Mouse (Mus musculus) right cerebral cortex, adult 18-20 months (tissue): ENCODE results near the gene Glipr2.

Source experiments
- DNase-seq: peaks from one replicate; pipeline ENCODE4 v3.0.0; 2022; ENCODE audit warnings: mixed read lengths

The Glipr2 gene

DNA sequence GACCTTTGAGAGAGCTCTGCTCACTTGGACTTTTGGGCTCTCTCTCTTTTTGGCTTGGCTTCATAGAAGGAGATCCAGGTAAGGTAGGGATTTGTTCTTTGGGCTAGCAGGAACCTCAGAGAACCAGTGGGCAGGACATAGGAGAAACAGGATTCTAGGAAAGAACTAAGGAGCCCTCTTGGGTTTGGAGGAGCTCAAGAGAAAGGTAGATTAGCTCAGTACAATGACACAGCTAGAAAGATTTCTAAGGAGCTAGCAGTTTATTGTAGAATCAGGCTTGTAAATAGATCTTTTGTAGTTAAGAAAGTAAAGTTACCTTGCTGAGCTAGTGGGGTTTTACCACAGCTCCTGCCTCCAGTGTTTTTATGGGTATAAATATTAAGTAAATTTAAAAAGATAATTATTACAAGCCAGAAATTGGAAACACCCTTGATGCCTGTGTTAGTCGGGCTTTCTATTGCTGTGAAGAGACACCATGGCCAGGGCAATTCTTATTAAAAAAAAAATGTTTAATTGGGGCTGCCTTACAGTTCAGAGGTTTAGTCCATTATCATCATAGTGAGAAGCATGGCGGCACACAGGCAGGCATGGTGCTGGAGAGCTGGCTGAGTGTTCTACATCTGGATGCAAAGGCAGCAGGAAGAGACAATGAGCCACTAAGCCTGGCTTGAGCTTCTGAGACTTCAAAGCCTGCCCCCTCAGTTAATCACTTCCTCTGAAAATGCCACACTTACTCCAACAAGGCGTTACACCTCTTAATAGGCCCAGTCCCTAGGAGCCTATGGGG lies 47.6 kb downstream of the Glipr2 start:
- no peak for DNase-seq

DNA sequence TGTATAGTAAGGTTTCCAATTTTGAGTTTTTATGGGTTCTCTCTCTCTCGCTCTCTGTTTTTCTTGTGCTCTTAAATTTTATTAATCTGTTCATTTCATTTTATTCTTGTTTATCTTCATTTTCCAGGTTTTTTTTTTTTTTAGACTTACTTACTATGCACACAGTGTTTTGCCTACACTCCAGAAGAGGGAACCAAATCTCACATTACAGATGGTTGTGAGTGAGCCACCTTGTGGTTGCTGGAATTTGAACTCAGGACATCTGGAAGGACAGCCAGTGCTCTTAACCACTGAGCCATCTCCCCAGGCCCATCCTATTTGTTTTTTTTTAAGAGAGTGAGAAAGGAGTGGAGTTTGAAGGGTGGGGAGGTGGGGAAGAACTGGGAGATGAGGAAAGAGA lies 53.0 kb downstream of the Glipr2 start:
- DNase-seq: no peak

DNA sequence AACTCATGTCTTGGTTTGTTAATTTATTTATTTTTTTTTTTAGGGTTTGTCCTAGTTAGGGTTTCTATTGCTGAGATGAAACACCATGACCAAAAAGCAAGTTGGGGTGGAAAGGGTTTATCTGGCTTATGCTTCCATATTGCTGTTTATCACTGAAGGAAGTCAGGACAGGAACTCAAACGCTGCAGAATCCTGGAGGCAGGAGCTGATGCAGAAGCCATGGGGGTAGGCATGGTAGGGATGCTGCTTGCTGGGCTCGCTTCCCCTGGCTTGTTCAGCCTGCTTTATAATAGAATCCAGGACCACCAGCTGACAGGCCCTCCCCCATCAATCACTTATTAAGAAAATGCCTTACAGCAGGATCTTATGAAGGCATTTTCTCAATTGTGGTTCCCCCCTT lies 53.7 kb downstream of the Glipr2 start:
- DNase-seq: no peak

DNA sequence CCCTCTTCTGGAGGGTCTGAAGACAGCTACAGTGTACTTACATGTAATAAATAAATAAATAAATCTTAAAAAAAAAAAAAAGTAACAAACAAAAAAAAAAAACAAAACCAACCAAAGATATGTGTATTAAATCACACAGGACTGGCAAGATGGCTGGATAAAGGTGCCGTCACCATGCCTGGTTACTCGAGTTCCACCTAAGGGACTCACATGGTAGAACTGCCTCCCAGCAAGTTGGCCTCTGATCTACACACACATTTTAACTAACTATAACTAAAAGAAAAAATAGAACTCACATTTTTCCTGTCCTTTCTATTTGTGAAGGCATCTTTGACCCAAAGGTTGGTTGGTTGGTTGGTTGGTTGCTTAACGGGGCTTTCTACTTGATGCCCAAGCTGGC lies 54.6 kb downstream of the Glipr2 start:
- DNase-seq: no peak

DNA sequence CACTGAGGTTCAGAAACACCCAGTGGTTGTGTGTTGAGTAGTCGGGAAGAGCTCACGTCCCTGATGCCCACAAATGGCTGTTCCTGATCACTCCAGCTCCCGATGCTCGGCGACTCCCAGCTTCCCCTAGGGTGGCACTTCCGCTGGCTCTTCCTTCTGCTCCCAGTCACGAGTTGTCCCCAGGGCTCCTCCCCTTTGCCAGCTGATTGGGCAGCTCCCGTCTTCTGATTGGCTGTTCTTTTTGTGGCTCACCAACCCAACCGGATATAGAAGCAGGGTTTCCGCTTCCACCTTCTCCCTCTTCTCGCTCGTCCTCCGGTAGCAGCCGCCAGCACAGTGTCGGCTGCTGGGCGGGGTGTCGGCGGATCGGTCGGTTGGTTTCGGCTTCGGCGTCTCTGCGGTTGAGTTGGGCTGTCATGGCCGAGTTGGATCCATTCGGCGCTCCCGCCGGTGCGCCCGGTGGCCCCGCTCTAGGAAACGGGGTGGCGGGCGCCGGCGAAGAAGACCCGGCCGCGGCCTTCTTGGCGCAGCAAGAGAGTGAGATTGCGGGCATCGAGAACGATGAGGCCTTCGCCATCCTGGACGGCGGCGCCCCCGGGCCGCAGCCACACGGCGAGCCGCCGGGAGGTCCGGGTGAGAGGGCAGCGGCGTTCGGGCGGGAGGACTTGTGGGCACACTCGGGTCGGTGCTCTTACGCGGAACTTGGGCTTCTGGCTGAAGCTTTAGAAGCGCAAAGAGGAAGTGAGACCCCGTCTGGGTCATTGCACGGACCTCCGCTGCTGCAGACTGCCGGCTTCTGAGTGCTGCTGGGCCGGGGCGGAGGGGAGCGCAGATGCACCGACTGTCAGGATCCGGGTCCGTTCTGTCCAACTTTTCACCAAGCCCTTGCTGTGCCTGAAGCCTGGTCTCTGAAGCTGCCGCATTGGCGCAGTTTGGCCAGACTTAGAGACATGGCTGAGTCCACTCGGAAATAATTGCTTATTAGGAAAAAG lies 55.5 kb downstream of the Glipr2 start:
- DNase-seq: peak; percentile 98

DNA sequence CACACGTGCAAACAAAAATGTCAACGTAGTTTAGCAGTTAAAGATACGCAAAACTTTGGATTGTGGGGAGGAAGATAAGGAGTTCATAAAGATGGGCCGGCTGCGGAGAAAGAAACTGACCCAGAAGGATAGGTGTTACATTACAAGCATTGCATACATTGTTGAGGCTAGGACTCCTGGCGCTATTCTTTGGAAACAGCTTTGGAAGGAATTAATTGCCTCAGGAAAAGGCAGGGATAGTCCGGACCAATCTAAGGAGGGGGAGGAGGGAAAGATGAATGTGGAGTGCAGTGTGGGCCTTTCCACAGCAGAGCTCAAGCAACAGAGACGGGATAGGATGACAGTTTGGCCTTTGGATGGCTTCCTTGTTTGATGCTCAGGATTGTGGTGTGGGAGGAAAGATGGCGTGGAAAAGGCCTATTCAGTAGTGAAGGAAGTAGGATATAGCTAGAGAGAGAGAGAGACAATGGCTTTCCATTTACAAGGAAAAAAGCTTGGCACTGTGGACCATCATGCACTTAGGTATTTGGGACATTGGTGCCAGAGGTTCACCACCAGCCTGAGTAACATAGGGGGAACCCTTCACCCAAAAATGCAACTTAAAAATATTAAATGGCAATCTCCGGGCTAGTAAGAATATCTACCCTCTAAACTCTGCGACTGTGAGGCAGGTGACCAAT lies 56.3 kb downstream of the Glipr2 start:
- DNase-seq: no peak

DNA sequence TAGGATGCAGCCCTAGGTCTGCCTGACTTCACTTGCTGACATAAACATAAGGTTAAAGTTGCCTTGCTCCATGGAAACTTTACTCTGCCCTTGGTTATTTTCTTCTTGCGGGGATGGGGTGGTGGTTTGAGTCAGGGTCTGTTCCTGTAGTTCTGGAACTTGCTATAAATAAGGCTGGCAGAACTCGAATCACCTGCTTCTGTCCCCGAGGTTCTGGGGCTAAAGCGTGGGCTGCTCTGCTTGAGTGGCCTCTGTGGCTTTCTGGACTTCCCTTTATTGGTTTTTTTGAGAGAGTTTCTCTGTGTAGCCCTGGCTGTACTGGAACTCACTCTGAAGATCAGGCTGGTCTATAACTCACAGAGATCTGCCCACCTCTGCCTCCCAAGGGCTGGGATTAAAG lies 58.9 kb downstream of the Glipr2 start:
- DNase-seq: no peak

DNA sequence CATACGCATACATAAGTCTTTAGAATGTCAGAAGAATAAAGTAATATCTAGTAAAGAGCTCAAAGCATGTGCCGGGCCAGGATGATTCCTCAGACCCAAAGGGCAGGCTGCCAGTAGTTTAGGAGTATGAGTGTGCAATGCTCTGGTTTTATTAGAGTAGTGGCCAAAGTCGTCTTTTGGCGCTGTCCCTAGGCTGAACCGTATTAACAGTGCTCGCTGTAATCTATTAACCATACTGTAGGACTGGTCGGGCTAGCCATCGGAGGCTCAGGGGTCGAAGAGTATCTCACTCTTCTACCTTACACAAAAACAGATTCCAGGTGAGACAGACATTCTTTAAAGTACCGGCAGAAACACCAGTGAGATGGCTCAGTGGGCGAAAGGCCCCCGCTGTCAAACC lies 59.6 kb downstream of the Glipr2 start:
- DNase-seq: no peak

DNA sequence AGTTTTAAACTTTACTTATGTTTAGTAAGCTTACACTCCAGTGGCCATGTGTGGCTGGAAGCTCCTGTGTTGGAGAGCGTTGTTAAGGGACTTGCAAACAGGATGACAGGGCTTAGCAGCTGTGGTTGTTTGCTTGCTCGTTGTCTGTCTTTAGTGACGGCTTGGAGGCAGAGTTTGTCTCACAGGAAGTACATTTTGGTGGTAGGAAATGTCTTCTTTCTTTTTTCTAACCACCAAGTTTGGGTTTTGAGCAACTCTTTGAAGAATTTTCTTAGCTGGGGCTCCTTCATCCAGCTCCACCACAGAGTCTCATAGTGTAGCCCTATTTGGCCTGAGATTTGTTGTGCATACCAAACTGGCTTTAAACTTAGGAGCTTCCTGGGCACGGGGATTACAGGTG lies 65.1 kb downstream of the Glipr2 start:
- DNase-seq: no peak

DNA sequence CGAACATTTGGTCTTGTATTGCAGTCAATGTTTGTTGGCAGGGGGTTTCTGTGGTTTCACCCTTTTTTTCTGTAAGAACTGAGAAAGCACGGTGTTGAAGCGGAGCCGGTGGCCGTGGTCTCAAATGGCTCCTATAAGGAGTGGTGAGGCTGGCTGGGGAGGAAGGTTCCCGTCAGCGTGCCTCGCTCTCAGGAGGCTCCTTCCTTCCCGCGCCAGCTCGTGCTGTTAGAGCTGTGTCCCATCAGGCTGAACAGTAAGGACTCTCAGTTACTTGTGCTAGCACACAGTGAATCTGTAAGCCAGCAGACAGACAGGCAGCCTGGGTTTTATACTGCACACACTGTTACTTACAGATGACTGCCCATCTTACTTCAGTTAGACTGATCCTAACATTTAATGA lies 65.6 kb downstream of the Glipr2 start:
- DNase-seq: no peak

DNA sequence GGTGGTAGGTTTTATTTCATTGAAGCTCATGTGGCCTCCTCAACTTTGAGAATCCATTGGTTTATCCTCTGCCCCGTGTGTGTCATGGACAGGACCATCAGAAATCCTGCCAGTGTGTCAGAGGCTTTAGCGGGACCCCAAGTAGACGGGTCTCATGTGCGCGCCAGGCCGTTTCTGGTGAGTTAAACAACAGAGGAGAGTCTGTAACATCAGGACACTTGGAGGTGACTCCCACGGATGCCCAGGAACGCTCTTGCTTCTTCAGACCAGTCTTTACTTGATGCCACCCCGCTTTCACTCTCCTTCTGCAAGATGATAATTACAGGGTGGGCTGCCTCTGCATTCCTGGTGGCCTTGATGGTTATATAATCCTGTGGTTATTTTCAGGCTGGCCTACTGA lies 66.5 kb downstream of the Glipr2 start:
- DNase-seq: no peak

DNA sequence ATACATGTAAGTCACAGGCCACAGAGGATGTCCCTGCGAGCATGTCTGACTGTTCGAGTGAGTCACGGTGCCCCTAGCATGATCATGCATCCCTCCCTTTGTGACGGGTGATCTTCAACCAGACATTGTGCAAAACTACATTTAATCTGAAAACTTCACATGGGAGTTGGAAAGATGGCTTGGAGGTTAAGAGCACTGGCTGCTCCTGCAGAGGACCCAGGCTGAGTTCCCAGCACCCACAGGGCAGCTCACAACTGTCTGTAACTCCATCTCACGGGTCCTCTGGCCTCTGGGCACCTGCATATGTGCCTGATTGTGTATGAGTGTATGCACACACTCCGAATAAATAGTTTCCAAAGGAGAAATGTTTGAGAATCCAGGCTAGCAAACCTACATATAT lies 67.0 kb downstream of the Glipr2 start:
- no peak for DNase-seq

DNA sequence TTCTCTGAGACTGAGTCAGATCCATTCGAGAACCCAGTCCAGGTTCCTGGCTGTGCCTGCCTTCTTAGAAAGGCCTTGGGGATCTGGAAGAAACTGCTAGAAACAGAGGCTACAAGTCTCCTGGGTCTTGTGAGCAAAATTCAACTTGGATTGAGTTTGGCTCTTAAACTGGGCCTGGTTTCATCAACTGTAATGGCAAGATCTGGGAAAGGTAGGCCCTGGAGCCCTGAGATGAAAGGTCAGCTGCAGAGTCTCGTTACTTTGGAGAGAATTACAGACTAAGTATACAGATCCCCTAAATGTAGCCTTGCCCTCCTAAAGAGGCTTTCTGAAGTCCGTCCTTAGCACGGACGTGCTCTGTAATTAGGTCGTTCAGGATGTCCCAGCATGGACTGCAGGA lies 68.4 kb downstream of the Glipr2 start:
- no peak for DNase-seq
